Mouse (Mus musculus) stomach, embryonic 14.5 days (tissue): ENCODE results near the gene Lmbr1l. TPM values are rescaled to one million over a fixed set of nuclear protein-coding genes. Genes with fewer than 3 reads are reported as not detected.
"Not testable (repeated sequence)": the region's sequence is repeated elsewhere in the genome, so short reads cannot be mapped to it uniquely, and the experiment has no call there.

Experiments
- ATAC-seq: fragments of 200-750 bp; cut with Nextera tagmentation; 2 replicates; pipeline ENCODE4 v1.8.0; 2017; ENCODE audit warnings: low read depth, moderate TSS enrichment; ENCODE audit not compliant: insufficient number of reproducible peaks, insufficient read depth, low FRiP score
- H3K27ac ChIP-seq: fragments of 300-500 bp; sonication (generic); 2 replicates; pipeline ENCODE4 v1.5.1; 2014; ENCODE audit warnings: mild to moderate bottlenecking, low read length, moderate library complexity, mixed read lengths
- H3K27me3 ChIP-seq: fragments of 300-500 bp; sonication (generic); 2 replicates; pipeline ENCODE4 v1.6.1; 2014; ENCODE audit warnings: low read length, control low read depth, mixed read lengths; ENCODE audit not compliant: control insufficient read depth, insufficient read depth
- H3K36me3 ChIP-seq: fragments of 300-500 bp; sonication (generic); 2 replicates; pipeline ENCODE4 v1.6.1; 2014; ENCODE audit warnings: mild to moderate bottlenecking, control low read depth, low read length, moderate library complexity, mixed read lengths; ENCODE audit not compliant: control insufficient read depth, insufficient read depth
- H3K4me1 ChIP-seq: fragments of 300-500 bp; sonication (generic); 2 replicates; pipeline ENCODE4 v1.6.1; 2014; ENCODE audit warnings: low read length, control low read depth, mixed read lengths; ENCODE audit not compliant: control insufficient read depth, insufficient read depth
- H3K4me2 ChIP-seq: fragments of 300-500 bp; sonication (generic); replicated peaks from 2 replicates; pipeline ENCODE4 v1.6.1; 2014; ENCODE audit warnings: low read depth, low read length, control low read depth
- H3K4me3 ChIP-seq: fragments of 300-500 bp; sonication (generic); 2 replicates; pipeline ENCODE4 v1.5.1; 2014; ENCODE audit warnings: low read depth, low read length, control low read depth
- H3K9ac ChIP-seq: fragments of 300-500 bp; sonication (generic); replicated peaks from 2 replicates; pipeline ENCODE4 v1.6.1; 2014; ENCODE audit warnings: low read depth, mild to moderate bottlenecking, control low read depth, low read length, moderate library complexity, mixed read lengths
- H3K9me3 ChIP-seq: fragments of 300-500 bp; sonication (generic); 2 replicates; pipeline ENCODE4 v1.6.1; 2016; ENCODE audit warnings: low read depth, low read length, control low read depth; ENCODE audit not compliant: control insufficient read depth
- WGBS: fragments of 180-500 bp; shearing (Covaris S2); extraction: QIAGEN DNeasy Blood & Tissue Kit; methylation state at CpG from one replicate; pipeline ENCODE4 v1.1.7; 2014; 5-methylcytosine and 5-hydroxymethylcytosine counted together
- polyA plus RNA-seq: library from polyadenylated mRNA; unstranded; fragments of >200 nt; fragmentation: Nextera tagmentation; extraction: Ambion mirVana; gene quantifications from 2 replicates; pipeline ENCODE4 v1.2.1, GENCODE M21; 2014

The Lmbr1l gene
- polyA plus RNA-seq, 1 experiment from 2014 or later, result 8.8 TPM

DNA sequence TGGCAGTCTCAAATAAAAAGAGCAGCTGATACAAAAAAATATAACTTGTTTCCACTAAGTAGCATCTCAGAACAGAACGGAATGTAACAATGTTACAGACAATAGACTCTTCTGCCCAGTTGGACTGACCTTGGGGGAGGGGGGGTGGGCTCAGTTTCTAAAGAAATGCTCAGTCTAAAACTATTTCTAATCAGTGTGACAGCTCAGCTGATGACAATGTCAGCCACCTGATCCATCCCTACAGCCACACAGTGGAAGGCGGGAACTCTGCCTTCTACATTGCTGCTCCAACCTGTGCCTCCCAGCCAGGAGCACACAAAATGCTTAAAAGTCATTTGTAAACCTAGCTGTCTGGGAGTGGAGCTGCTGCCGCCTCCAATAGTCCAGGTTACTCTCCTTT lies 29.9 kb upstream of the Lmbr1l start:
- H3K27me3 ChIP-seq, result no peaks in the 10 kb centered on the region
- no peak overlapping the region for H3K27ac ChIP-seq
- no peak overlapping the region for H3K4me3 ChIP-seq
- no peak overlapping the region for H3K9ac ChIP-seq
- 42% methylated on average over 3 of the region's 3 CpGs for WGBS
- H3K36me3 ChIP-seq, result no peaks in the 10 kb centered on the region; the same call in 1 of the 2 replicates
- no peaks in the 10 kb centered on the region for H3K4me1 ChIP-seq
- no peak for ATAC-seq
- no peak overlapping the region for H3K4me2 ChIP-seq
- no peaks in the 10 kb centered on the region; the same call in 1 of the 2 replicates for H3K9me3 ChIP-seq

DNA sequence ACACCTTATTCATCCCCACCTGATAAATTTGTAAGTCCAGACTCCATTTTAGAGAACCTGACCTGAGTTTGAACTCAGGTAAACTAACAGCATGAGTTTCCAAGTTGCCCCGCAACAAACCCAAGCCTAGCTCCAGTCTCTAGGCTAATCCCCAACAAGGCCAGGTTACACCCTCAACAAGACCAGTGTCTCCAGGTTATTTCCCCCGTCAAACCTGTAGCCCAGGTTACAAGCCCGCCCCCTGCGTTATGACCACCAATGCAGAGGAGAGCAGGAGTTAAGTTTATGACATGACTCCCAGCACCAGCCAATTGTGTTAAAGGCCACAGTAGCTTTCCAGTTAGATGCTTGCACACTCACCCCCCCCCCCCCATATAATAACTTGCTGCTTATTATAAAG lies 25.1 kb upstream of the Lmbr1l start:
- no peaks in the 10 kb centered on the region for H3K36me3 ChIP-seq
- no peak overlapping the region for H3K4me2 ChIP-seq
- H3K4me1 ChIP-seq, result no peaks in the 10 kb centered on the region
- no peak overlapping the region for H3K9ac ChIP-seq
- ATAC-seq, result no peak; the same call in 1 of the 2 replicates
- H3K27ac ChIP-seq, result no peak overlapping the region; the same call in 1 of the 2 replicates
- H3K9me3 ChIP-seq, result no peaks in the 10 kb centered on the region; the same call in 1 of the 2 replicates
- 60% methylated on average over 4 of the region's 4 CpGs for WGBS
- H3K27me3 ChIP-seq, result no peaks in the 10 kb centered on the region
- no peak overlapping the region for H3K4me3 ChIP-seq

DNA sequence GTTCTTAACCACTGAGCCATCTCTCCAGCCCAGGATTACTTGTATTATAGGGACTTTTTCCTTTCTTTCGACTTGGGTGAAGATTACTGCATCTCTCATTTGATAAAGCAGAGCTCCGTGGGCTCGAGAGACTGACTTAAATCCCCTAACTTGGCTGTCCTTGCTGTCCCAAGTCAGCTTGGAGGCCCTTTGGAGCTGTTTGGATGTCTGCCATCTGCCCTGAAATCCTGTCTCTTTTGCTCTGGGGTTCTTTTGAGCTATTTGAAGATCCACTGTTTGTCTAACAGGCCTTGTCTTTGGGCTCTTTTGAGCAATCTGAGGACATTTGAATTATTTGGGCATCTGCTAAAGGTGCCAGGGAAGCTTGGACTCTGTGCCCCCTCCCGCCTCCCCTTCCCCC lies 24.1 kb upstream of the Lmbr1l start:
- 78% methylated on average over 4 of the region's 4 CpGs for WGBS
- H3K27ac ChIP-seq, result no peak overlapping the region
- H3K36me3 ChIP-seq, result no peaks in the 10 kb centered on the region

DNA sequence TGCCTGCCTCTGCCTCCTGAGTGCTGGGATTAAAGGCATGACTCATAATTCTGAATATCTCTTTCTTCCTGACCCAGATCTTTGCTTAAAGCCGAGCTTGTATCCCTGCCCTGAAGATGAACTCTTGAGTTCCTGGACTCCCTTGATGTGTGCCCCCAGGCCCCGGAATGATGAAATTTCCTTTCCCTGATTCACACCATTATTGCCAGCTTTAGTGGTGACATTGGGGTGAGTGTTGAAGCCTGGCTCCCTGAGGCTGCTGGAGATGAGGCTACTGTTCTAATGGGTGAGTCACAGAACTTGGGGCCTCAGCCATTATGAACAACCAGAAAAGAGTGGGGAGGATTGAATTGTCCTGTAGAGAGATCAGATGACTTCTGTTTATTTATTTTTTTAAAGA lies 23.5 kb upstream of the Lmbr1l start:
- Histone ChIP-seq H3K4me1 (no peaks in the 10 kb centered on the region), H3K27me3 (no peaks in the 10 kb centered on the region), H3K9me3 (no peaks in the 10 kb centered on the region; the same call in 1 of the 2 replicates), H3K4me2 (no peak overlapping the region), H3K9ac (no peak overlapping the region), H3K27ac (no peak overlapping the region), H3K4me3 (no peak overlapping the region), H3K36me3 (no peaks in the 10 kb centered on the region)
- ATAC-seq, result no peak
- 78% methylated on average over 2 of the region's 2 CpGs for WGBS

More for the DNA sequence above, 24.1 kb upstream of the Lmbr1l start:
- no peaks in the 10 kb centered on the region for H3K4me1 ChIP-seq
- H3K9ac ChIP-seq, result no peak overlapping the region
- no peaks in the 10 kb centered on the region; the same call in 1 of the 2 replicates for H3K9me3 ChIP-seq
- H3K27me3 ChIP-seq, result no peaks in the 10 kb centered on the region
- no peak overlapping the region for H3K4me3 ChIP-seq
- H3K4me2 ChIP-seq, result no peak overlapping the region
- no peak for ATAC-seq

DNA sequence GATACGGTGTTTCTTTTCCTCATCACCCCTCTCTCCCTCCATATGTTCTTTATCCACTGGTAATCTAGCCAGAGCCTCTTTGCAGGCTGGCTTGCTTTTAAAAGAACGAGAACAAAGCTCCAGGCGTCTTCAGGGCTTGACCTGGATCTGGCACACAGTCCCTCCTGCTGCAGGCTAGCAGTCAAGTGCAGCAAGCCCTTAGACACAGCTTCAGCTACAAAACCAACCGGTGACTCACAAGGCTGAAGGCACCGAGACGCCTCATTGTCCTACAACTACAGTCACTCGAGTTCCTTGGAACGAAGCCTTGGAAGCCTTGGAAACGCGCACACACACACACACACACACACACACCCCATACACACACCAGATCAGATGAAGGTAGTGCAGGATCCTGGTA lies 22.8 kb upstream of the Lmbr1l start:
- H3K9me3 ChIP-seq, result no peaks in the 10 kb centered on the region; the same call in 1 of the 2 replicates
- no peak for ATAC-seq
- H3K27ac ChIP-seq, result no peak overlapping the region
- H3K9ac ChIP-seq, result no peak overlapping the region
- H3K4me1 ChIP-seq, result peaks cover 5% of the 10 kb centered on the region; the same call in 1 of the 2 replicates
- WGBS, result 76% methylated on average over 10 of the region's 10 CpGs
- no peak overlapping the region for H3K4me3 ChIP-seq
- no peaks in the 10 kb centered on the region for H3K27me3 ChIP-seq
- no peak overlapping the region for H3K4me2 ChIP-seq
- no peaks in the 10 kb centered on the region for H3K36me3 ChIP-seq

DNA sequence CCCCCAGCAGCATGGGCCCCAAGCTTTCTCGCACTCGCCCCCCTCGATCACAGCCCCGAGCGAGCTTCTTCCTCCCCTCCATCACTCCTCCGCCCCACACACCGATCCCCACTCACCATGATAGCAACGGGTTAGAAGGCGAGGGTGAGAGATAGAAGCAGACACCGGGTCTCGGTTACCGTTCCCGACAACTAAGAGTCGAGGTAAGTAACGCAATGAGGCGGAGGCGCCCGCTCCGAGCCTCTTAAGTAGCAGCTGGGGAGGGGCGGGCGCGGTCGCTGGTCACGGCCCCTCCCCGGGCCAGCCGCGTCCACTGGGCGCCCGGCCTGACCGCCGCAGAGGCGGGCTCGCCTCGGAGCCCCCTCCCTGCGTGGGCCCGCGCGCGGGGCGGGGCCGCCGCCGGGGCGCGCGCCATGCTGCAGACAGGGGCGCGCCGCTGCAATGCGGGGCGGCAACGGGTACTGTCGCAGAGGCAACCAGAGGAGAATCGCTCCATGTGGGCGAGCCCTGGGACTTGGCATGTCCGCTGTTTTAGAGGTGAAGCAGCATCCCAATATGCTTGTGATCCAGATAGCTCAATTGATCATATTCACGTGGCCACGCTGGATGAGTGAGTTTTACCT lies 16.3 kb upstream of the Lmbr1l start, which contains the start of gene Tuba1b:
Gene Tuba1b, minus strand, starts transcription at position 349 of the 623 bp plus-strand sequence.
- WGBS, result under 1% methylated on average over 55 of the region's 58 CpGs
- Histone ChIP-seq H3K4me2 (peak within 1 kb of the TSS; percentile 99), H3K27ac (peak within 1 kb of the TSS; percentile 97), H3K9me3 (no peaks in the 10 kb centered on the region), H3K9ac (peak within 1 kb of the TSS; percentile 89), H3K4me1 (peaks cover 13% of the 10 kb centered on the region), H3K4me3 (peak within 1 kb of the TSS; percentile 73), H3K27me3 (no peaks in the 10 kb centered on the region), H3K36me3 (peaks cover 9% of the 10 kb centered on the region)
- peak; percentile 96 for ATAC-seq

DNA sequence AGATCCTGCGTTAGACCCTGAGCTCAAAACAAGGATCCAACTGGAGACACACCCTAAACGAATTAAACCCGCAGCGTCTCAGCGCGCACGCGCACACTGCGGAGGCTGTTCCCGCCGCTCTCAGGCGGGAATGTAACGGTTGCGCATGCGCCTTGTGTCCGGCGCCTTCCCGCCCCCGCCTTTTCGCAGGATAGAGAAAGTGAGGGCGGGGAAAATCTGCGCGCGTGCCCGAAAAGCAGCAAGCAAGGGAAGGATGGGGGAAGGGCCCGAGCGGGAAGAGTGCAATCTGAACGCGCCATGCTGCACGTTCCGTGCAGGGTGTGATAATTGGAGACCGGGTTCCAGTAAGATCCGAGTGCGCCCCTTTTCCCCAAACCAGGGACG lies 15.8 kb upstream of the Lmbr1l start:
- peak; percentile 85 for ATAC-seq
- peaks cover 14% of the 10 kb centered on the region for H3K4me1 ChIP-seq
- no peaks in the 10 kb centered on the region for H3K27me3 ChIP-seq
- H3K9ac ChIP-seq, result peak overlapping the region; percentile 89
- peak overlapping the region; percentile 97 for H3K27ac ChIP-seq
- WGBS, result under 1% methylated on average over 35 of the region's 35 CpGs
- peak overlapping the region; percentile 99 for H3K4me2 ChIP-seq
- no peaks in the 10 kb centered on the region for H3K9me3 ChIP-seq
- H3K4me3 ChIP-seq, result peak overlapping the region; percentile 73
- peaks cover 9% of the 10 kb centered on the region for H3K36me3 ChIP-seq

DNA sequence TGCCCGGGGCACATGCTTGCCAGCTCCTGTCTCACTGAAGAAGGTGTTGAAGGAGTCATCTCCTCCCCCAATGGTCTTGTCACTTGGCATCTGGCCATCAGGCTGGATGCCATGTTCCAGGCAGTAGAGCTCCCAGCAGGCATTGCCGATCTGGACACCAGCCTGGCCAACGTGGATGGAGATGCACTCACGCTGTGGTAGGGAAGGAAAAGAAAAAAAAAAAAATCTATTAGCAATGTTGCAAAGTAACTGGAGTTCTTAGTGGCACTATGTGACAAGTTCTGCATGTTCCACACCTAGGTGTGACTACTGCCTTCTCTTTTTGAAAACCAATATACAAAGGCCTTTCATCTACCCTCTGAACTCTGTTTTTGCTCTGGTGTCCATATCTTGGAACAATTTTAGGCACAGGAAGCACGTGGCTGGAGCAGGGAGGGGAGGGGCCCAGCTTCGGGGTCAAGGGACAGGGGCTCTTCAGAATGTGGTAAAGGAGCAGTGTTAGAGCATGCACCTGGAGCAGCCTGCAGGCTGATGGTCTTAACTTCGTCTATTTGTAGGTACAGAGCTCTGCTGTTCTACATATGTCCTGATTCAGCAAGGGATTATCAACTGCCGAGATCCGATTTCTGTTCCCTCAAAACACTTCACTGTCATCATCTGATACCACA lies 15.1 kb upstream of the Lmbr1l start:
- H3K4me3 ChIP-seq, result peak overlapping the region; percentile 73
- not testable (repeated sequence) for ATAC-seq, H3K36me3 ChIP-seq, H3K27me3 ChIP-seq, H3K9me3 ChIP-seq
- peak overlapping the region; percentile 89 for H3K9ac ChIP-seq
- H3K4me1 ChIP-seq, result peaks cover 19% of the 10 kb centered on the region
- 12% methylated on average over 8 of the region's 9 CpGs for WGBS
- peak overlapping the region; percentile 97 for H3K27ac ChIP-seq
- peak overlapping the region; percentile 99 for H3K4me2 ChIP-seq
